Mouse (Mus musculus): ENCODE results near the gene Dlst. TPM values are rescaled to one million over a fixed set of nuclear protein-coding genes. Genes with fewer than 3 reads are reported as not detected.

Dlst gene
- polyA plus RNA-seq, 1 experiment from 2014 or later = 116 TPM

GRCm38 (mm10) chr12:85177740-85178239 is 67.2 kb downstream of the Dlst start, which contains the start of gene Pgf:
TSS of gene Pgf (minus strand) at chr12:85177790.
- no peak for ATAC-seq (ENCODE audit: low FRiP score, low read depth)
- H3K9ac ChIP-seq = peak within 1 kb of the TSS; percentile 38; the same call in 1 of the 2 replicates
- H3K36me3 ChIP-seq = no peaks in the 10 kb centered on the region
- no peak within 1 kb of the TSS for H3K27ac ChIP-seq
- H3K27me3 ChIP-seq (replicated peaks) = peaks cover 22% of the 10 kb centered on the region
- WGBS = 76% methylated on average over 10 of the region's 10 CpGs
- H3K4me3 ChIP-seq = peak within 1 kb of the TSS; percentile 26
- H3K4me2 ChIP-seq (replicated peaks) = peak within 1 kb of the TSS; percentile 64
- H3K9me3 ChIP-seq = no peaks in the 10 kb centered on the region
- H3K4me1 ChIP-seq = peaks cover 44% of the 10 kb centered on the region

DNA sequence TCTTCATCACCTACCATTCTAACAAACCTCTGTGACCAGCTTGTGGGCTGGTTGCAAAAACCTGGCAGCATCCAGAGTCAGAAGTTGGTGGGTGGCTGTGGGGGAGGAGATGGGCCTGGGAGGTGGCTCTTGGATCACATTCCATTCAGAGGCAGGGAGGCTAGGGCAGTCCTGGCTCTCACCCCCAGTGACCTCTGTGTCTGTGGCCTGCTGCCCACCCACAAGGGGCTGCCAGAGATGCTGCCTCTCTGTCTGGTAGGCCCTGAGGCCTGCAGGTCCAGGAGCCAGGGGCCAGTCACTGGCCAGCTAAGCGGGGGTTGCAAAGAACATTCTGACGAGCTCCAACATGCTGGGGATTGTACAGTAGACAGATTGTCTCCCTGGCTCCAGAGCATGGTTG is 67.7 kb downstream of the Dlst start:
- Histone ChIP-seq H3K9me3 (no peaks in the 10 kb centered on the region), H3K9ac (no peak overlapping the region), H3K4me1 (peaks cover 48% of the 10 kb centered on the region), H3K36me3 (no peaks in the 10 kb centered on the region), H3K27ac (no peak overlapping the region), H3K27me3 (replicated peaks) (peaks cover 22% of the 10 kb centered on the region), H3K4me3 (no peak overlapping the region), H3K4me2 (replicated peaks) (no peak overlapping the region)
- WGBS = 81% methylated on average over 2 of the region's 2 CpGs
- ATAC-seq (ENCODE audit: low FRiP score, low read depth) = no peak

GRCm38 (mm10) chr12:85181475-85182344 is 71.1 kb downstream of the Dlst start:
- Histone ChIP-seq H3K9me3 (no peaks in the 10 kb centered on the region), H3K4me3 (no peak overlapping the region), H3K4me1 (peaks cover 30% of the 10 kb centered on the region), H3K9ac (0 out of 2 replicates have a peak overlapping the region, but pooled peaks have one; percentile 29), H3K27me3 (replicated peaks) (peaks cover 18% of the 10 kb centered on the region), H3K4me2 (replicated peaks) (peak overlapping the region; percentile 38), H3K36me3 (no peaks in the 10 kb centered on the region), H3K27ac (no peak overlapping the region)
- peak; percentile 62 for ATAC-seq (ENCODE audit: low FRiP score, low read depth)
- 20% methylated on average over 17 of the region's 17 CpGs for WGBS

- 0 out of 2 replicates have a peak overlapping the region, but pooled peaks have one; percentile 29 for H3K9ac ChIP-seq
- H3K27ac ChIP-seq = no peak overlapping the region
- peak; percentile 78 for ATAC-seq (ENCODE audit: low FRiP score, low read depth)
- no peaks in the 10 kb centered on the region for H3K36me3 ChIP-seq
- H3K4me1 ChIP-seq = peaks cover 24% of the 10 kb centered on the region
- no peaks in the 10 kb centered on the region for H3K9me3 ChIP-seq
- peak overlapping the region; percentile 38 for H3K4me2 ChIP-seq (replicated peaks)
- WGBS = 1% methylated on average over 8 of the region's 8 CpGs
- H3K27me3 ChIP-seq (replicated peaks) = peaks cover 14% of the 10 kb centered on the region
- no peak overlapping the region for H3K4me3 ChIP-seq
These were observed 71.7 kb downstream of the Dlst start for GRCm38 (mm10) chr12:85182345-85182643.

GRCm38 (mm10) chr12:85182898-85183297 is 72.3 kb downstream of the Dlst start:
- Histone ChIP-seq H3K36me3 (no peaks in the 10 kb centered on the region), H3K27me3 (replicated peaks) (peaks cover 8% of the 10 kb centered on the region), H3K4me2 (replicated peaks) (peak overlapping the region; percentile 38; the same call in 1 of the 2 replicates), H3K9me3 (no peaks in the 10 kb centered on the region), H3K4me1 (peaks cover 20% of the 10 kb centered on the region), H3K27ac (no peak overlapping the region), H3K4me3 (no peak overlapping the region), H3K9ac (no peak overlapping the region)
- no peak for ATAC-seq (ENCODE audit: low FRiP score, low read depth)
- 68% methylated on average over 5 of the region's 5 CpGs for WGBS

GRCm38 (mm10) chr12:85184118-85184517 is 73.5 kb downstream of the Dlst start:
- no peaks in the 10 kb centered on the region; the same call in none of the 2 replicates for H3K27me3 ChIP-seq (replicated peaks)
- H3K4me3 ChIP-seq = no peak overlapping the region
- no peak overlapping the region for H3K27ac ChIP-seq
- H3K9me3 ChIP-seq = no peaks in the 10 kb centered on the region
- no peak overlapping the region for H3K9ac ChIP-seq
- peaks cover 20% of the 10 kb centered on the region for H3K4me1 ChIP-seq
- H3K36me3 ChIP-seq = no peaks in the 10 kb centered on the region
- no peak overlapping the region for H3K4me2 ChIP-seq (replicated peaks)
- 77% methylated on average over 5 of the region's 5 CpGs for WGBS
- no peak for ATAC-seq (ENCODE audit: low FRiP score, low read depth)

Other genes starting within 250 kb of the Dlst start
- gene Ltbp2, start 234.3 kb upstream of the Dlst start, polyA plus RNA-seq (2016; fragmentation: Nextera tagmentation; extraction: Ambion mirVana) = 0.26 and 0.33 TPM in 2 replicates
- gene Fcf1, start 139.9 kb upstream of the Dlst start, polyA plus RNA-seq (2016; fragmentation: Nextera tagmentation; extraction: Ambion mirVana) = 129 and 134 TPM in 2 replicates
- 27.8 and 28.7 TPM in 2 replicates for gene Arel1, start 139.9 kb upstream of the Dlst start, polyA plus RNA-seq (2016; fragmentation: Nextera tagmentation; extraction: Ambion mirVana)
- 36.8 and 40.1 TPM in 2 replicates for gene Ylpm1, start 114.5 kb upstream of the Dlst start, polyA plus RNA-seq (2016; fragmentation: Nextera tagmentation; extraction: Ambion mirVana)
- gene Prox2, start 74 bp upstream of the Dlst start, polyA plus RNA-seq (2016; fragmentation: Nextera tagmentation; extraction: Ambion mirVana) = 4.2 and 5.6 TPM in 2 replicates
- gene Rps6kl1, start 40.4 kb downstream of the Dlst start, polyA plus RNA-seq (2016; fragmentation: Nextera tagmentation; extraction: Ambion mirVana) = 13.3 and 14.6 TPM in 2 replicates
- gene Pgf, start 67.0 kb downstream of the Dlst start, polyA plus RNA-seq (2016; fragmentation: Nextera tagmentation; extraction: Ambion mirVana) = 9.7 and 10.9 TPM in 2 replicates
- 92.5 and 107 TPM in 2 replicates for gene Eif2b2, start 108.6 kb downstream of the Dlst start, polyA plus RNA-seq (2016; fragmentation: Nextera tagmentation; extraction: Ambion mirVana)
- 8.3 and 9.0 TPM in 2 replicates for gene Mlh3, start 159.8 kb downstream of the Dlst start, polyA plus RNA-seq (2016; fragmentation: Nextera tagmentation; extraction: Ambion mirVana)
- gene Acyp1, start 177.6 kb downstream of the Dlst start, polyA plus RNA-seq (2016; fragmentation: Nextera tagmentation; extraction: Ambion mirVana) = 67.1 TPM in 2 replicates
- 1.1 and 1.2 TPM in 2 replicates for gene Zc2hc1c, start 177.8 kb downstream of the Dlst start, polyA plus RNA-seq (2016; fragmentation: Nextera tagmentation; extraction: Ambion mirVana)
- 21.3 and 23.7 TPM in 2 replicates for gene Nek9, start 228.5 kb downstream of the Dlst start, polyA plus RNA-seq (2016; fragmentation: Nextera tagmentation; extraction: Ambion mirVana)